Comparison of ENCODE assay signal across 8 mouse cellular contexts in genomic region chr19:7057722-7058207, GRCm38 (mm10). TPM values are rescaled to one million over a fixed set of nuclear protein-coding genes. Genes with fewer than 3 reads are reported as not detected.
DNase-seq lines count a peak whose midpoint lies in the region; ATAC-seq and TF ChIP-seq lines count a peak whose summit lies in the region.

No protein-coding gene starts in this region.

- peaks cover 9 to 22% of the 10 kb centered on the region in 2 experiments for H3K4me1 ChIP-seq in CH12.LX (ENCODE audit: control insufficient read depth in 1 of 2, insufficient read depth in 2 of 2)
- H3K4me1 ChIP-seq in heart, embryonic 15.5 days (replicated peaks), result peaks cover 37% of the 10 kb centered on the region
- peaks cover 46% of the 10 kb centered on the region for H3K4me1 ChIP-seq in liver, embryonic 13.5 days (replicated peaks)
- H3K4me1 ChIP-seq in stomach, embryonic 16.5 days (ENCODE audit: control insufficient read depth, insufficient read depth, low read length), result peaks cover 19% of the 10 kb centered on the region

- no peak for TF ChIP-seq CTCF in CH12.LX (conservative IDR thresholded peaks at IDR 0.05 in 1 of 2, IDR thresholded peaks at IDR 0.05 in 1 of 2; ENCODE audit: low read depth in 2 of 2, low read length in 2 of 2)

- peak overlapping the region; percentile 89 for H3K4me2 ChIP-seq in CH12.LX (ENCODE audit: insufficient read depth, low read depth, poor library complexity, severe bottlenecking)
- peak overlapping the region; percentile 99 for H3K4me2 ChIP-seq in heart, embryonic 15.5 days
- H3K4me2 ChIP-seq in liver, embryonic 13.5 days, result peak overlapping the region; percentile 99
- H3K4me2 ChIP-seq in stomach, embryonic 16.5 days (ENCODE audit: low read depth, low read length), result peak overlapping the region; percentile 99

- in situ Hi-C loops in CH12.LX (cut with MboI; ENCODE audit: low pct_ligation_motif_present, low pct_unique_long_range_greater_than_20kb, low sequenced_read_pairs), result loop anchor here (5.0 to 25.0 kb wide), 2 partner anchors 150 to 355 kb away; partner anchors contain the start of genes 2700081O15Rik and Otub1

- TF ChIP-seq POLR2A in CH12.LX (IDR thresholded peaks at IDR 0.05; ENCODE audit: low read depth, low read length), result peak; percentile 56; the same call in 1 of the 2 replicates

- no peak for TF ChIP-seq EP300 in CH12.LX (IDR thresholded peaks at IDR 0.05; ENCODE audit: low read length)

- no peak overlapping the region for H3K27ac ChIP-seq in CH12.LX (ENCODE audit: insufficient read depth, low read depth)
- peak overlapping the region; percentile 92 for H3K27ac ChIP-seq in heart, embryonic 15.5 days
- no peak overlapping the region for H3K27ac ChIP-seq in liver, embryonic 13.5 days
- H3K27ac ChIP-seq in stomach, embryonic 16.5 days (ENCODE audit: low read length), result peak overlapping the region; percentile 70

- dilution Hi-C loops in CH12.LX (cut with MboI; ENCODE audit: extremely low pct_ligation_motif_present, extremely low pct_unique_long_range_greater_than_20kb, low sequenced_read_pairs), result no loop called here

- no peak overlapping the region; the same call in 1 of the 2 replicates for H3K9ac ChIP-seq in CH12.LX (ENCODE audit: insufficient read depth, low read depth)
- peak overlapping the region; percentile 76 for H3K9ac ChIP-seq in heart, embryonic 15.5 days
- peak overlapping the region; percentile 77 for H3K9ac ChIP-seq in liver, embryonic 13.5 days
- H3K9ac ChIP-seq in stomach, embryonic 16.5 days (ENCODE audit: low read length), result 0 out of 2 replicates have a peak overlapping the region, but pooled peaks have one; percentile 13

- TF ChIP-seq RAD21 in CH12.LX (IDR thresholded peaks at IDR 0.05; ENCODE audit: low read depth, low read length), result no peak; the same call in 1 of the 2 replicates

- peak; percentile 80 for DNase-seq in CH12.LX (ENCODE audit: extremely low read depth)
- DNase-seq in c-Kit-negative CD71-positive TER-119-positive erythroid progenitor cells, embryonic 14.5 days (ENCODE audit: low read depth, low spot score), result peak; percentile 43
- DNase-seq in fibroblast of lung, adult 2 months (ENCODE audit: low read depth), result peak; percentile 77
- peak; percentile 91 for DNase-seq in kidney, postnatal 14 days
- peak; percentile 80 for DNase-seq in liver, embryonic 13.5 days
- DNase-seq in naive thymus-derived CD4-positive, alpha-beta T cell, adult 2 months (ENCODE audit: low read depth), result peak; percentile 72

- peak overlapping the region in 2 of 3 experiments; percentile 44 to 57 for H3K4me3 ChIP-seq in CH12.LX (replicated peaks in 1 of 3; ENCODE audit: low read depth in 2 of 3, low read length in 2 of 3, poor library complexity in 1 of 3)
- H3K4me3 ChIP-seq in heart, embryonic 15.5 days, result peak overlapping the region; percentile 74
- peak overlapping the region; percentile 72 for H3K4me3 ChIP-seq in liver, embryonic 13.5 days (replicated peaks)
- H3K4me3 ChIP-seq in stomach, embryonic 16.5 days (replicated peaks; ENCODE audit: low read length), result peak overlapping the region; percentile 69

- H3K9me3 ChIP-seq in CH12.LX (replicated peaks; ENCODE audit: low read length), result peaks cover 1% of the 10 kb centered on the region
- no peaks in the 10 kb centered on the region for H3K9me3 ChIP-seq in heart, embryonic 15.5 days (replicated peaks)
- no peaks in the 10 kb centered on the region for H3K9me3 ChIP-seq in liver, embryonic 13.5 days (replicated peaks)
- H3K9me3 ChIP-seq in stomach, embryonic 16.5 days (replicated peaks; ENCODE audit: control insufficient read depth, low read length), result no peaks in the 10 kb centered on the region

- under 1% methylated on average over 15 of the region's 15 CpGs for WGBS in heart, embryonic 15.5 days
- 1% methylated on average over 15 of the region's 15 CpGs for WGBS in liver, embryonic 13.5 days (ENCODE audit: insufficient replicate concordance)
- WGBS in stomach, embryonic 16.5 days, result 1% methylated on average over 15 of the region's 15 CpGs

- peaks cover 78% of the 10 kb centered on the region for H3K27me3 ChIP-seq in CH12.LX (replicated peaks)
- H3K27me3 ChIP-seq in heart, embryonic 15.5 days, result no peaks in the 10 kb centered on the region
- no peaks in the 10 kb centered on the region for H3K27me3 ChIP-seq in liver, embryonic 13.5 days
- no peaks in the 10 kb centered on the region for H3K27me3 ChIP-seq in stomach, embryonic 16.5 days (ENCODE audit: control insufficient read depth, insufficient read depth, low read length)

- no peaks in the 10 kb centered on the region for H3K36me3 ChIP-seq in CH12.LX (replicated peaks in 1 of 2; ENCODE audit: control insufficient read depth in 1 of 2, insufficient read depth in 1 of 2, low read length in 1 of 2)
- H3K36me3 ChIP-seq in heart, embryonic 15.5 days, result no peaks in the 10 kb centered on the region
- H3K36me3 ChIP-seq in liver, embryonic 13.5 days, result no peaks in the 10 kb centered on the region
- no peaks in the 10 kb centered on the region for H3K36me3 ChIP-seq in stomach, embryonic 16.5 days (ENCODE audit: control insufficient read depth, insufficient read depth, low read length)

- peak; percentile 85 for ATAC-seq in heart, embryonic 15.5 days (replicated peaks; ENCODE audit: insufficient number of reproducible peaks, insufficient read depth, low FRiP score, low read depth)
- peak; percentile 78 for ATAC-seq in liver, embryonic 13.5 days (ENCODE audit: low read depth)
- ATAC-seq in stomach, embryonic 16.5 days (ENCODE audit: insufficient read depth, low FRiP score), result peak; percentile 84

- H3K79me2 ChIP-seq in CH12.LX (replicated peaks; ENCODE audit: control insufficient read depth, extremely low read depth, insufficient read depth, poor library complexity, severe bottlenecking), result no peaks in the 10 kb centered on the region

TF ChIP-seq in CH12.LX, 34 proteins besides CTCF, POLR2A, EP300 and RAD21:
- TF ChIP-seq IRF4 (IDR thresholded peaks at IDR 0.05; ENCODE audit: low read depth, low read length), result no peak
- no peak for TF ChIP-seq ELF1 (IDR thresholded peaks at IDR 0.05; ENCODE audit: low read depth, low read length)
- no peak for TF ChIP-seq MEF2A (IDR thresholded peaks at IDR 0.05; ENCODE audit: borderline replicate concordance, low read depth, low read length)
- TF ChIP-seq JUND (conservative IDR thresholded peaks at IDR 0.05; ENCODE audit: low read depth, low read length), result no peak
- TF ChIP-seq RCOR1 (conservative IDR thresholded peaks at IDR 0.05; ENCODE audit: low read depth, low read length), result no peak
- TF ChIP-seq MYC (IDR thresholded peaks at IDR 0.05; ENCODE audit: low read depth, low read length), result no peak
- TF ChIP-seq MAFK (IDR thresholded peaks at IDR 0.05; ENCODE audit: insufficient replicate concordance, low read length), result no peak
- 0 out of 2 replicates have a peak, but pooled peaks have one; percentile 24 for TF ChIP-seq TBP (conservative IDR thresholded peaks at IDR 0.05; ENCODE audit: low read depth, low read length)
- no peak for TF ChIP-seq SMC3 (IDR thresholded peaks at IDR 0.05; ENCODE audit: low read depth, low read length)
- no peak for TF ChIP-seq PAX5 (IDR thresholded peaks at IDR 0.05; ENCODE audit: low read length)
- 0 out of 2 replicates have a peak, but pooled peaks have one; percentile 4 for TF ChIP-seq SIN3A (IDR thresholded peaks at IDR 0.05; ENCODE audit: low read length)

RNA-seq across cellular contexts. Expression of gene Macrod1, which starts 1.2 kb away (rescaled TPM):
- not detected in 2 replicates for total RNA-seq in CH12.LX (2012; rRNA removed)
- total RNA-seq in CH12.LX (2014; rRNA removed), result not detected in 2 replicates
- 1.00 and 1.0 TPM in 2 replicates for polyA plus RNA-seq in CH12.LX (2012; ENCODE audit: insufficient read length, low read depth)
- polyA plus RNA-seq in heart, embryonic 15.5 days (2015; fragmentation: Nextera tagmentation; extraction: Ambion mirVana), result 49.1 and 57.6 TPM in 2 replicates
- 3.0 and 3.8 TPM in 2 replicates for polyA plus RNA-seq in liver, embryonic 13.5 days (2015; fragmentation: Nextera tagmentation; extraction: Ambion mirVana)
- polyA plus RNA-seq in stomach, embryonic 16.5 days (2015; fragmentation: Nextera tagmentation; extraction: Ambion mirVana), result 10.0 and 14.0 TPM in 2 replicates

RNA-seq across cellular contexts. Expression of gene Stip1, which starts 18.0 kb away (rescaled TPM):
- total RNA-seq in CH12.LX (2012; rRNA removed) (178 and 246 TPM in 2 replicates), CH12.LX (2014; rRNA removed) (200 and 202 TPM in 2 replicates)
- 314 and 344 TPM in 2 replicates for polyA plus RNA-seq in CH12.LX (2012; ENCODE audit: insufficient read length, low read depth)
- polyA plus RNA-seq in heart, embryonic 15.5 days (2015; fragmentation: Nextera tagmentation; extraction: Ambion mirVana), result 168 and 203 TPM in 2 replicates
- polyA plus RNA-seq in liver, embryonic 13.5 days (2015; fragmentation: Nextera tagmentation; extraction: Ambion mirVana), result 158 and 201 TPM in 2 replicates
- 198 and 202 TPM in 2 replicates for polyA plus RNA-seq in stomach, embryonic 16.5 days (2015; fragmentation: Nextera tagmentation; extraction: Ambion mirVana)

RNA-seq across cellular contexts. Expression of gene Fermt3, which starts 38.5 kb away (rescaled TPM):
- total RNA-seq in CH12.LX (2012; rRNA removed) (57.4 and 58.4 TPM in 2 replicates), CH12.LX (2014; rRNA removed) (47.0 and 58.7 TPM in 2 replicates)
- 65.1 and 67.3 TPM in 2 replicates for polyA plus RNA-seq in CH12.LX (2012; ENCODE audit: insufficient read length, low read depth)
- polyA plus RNA-seq in heart, embryonic 15.5 days (2015; fragmentation: Nextera tagmentation; extraction: Ambion mirVana), result 6.5 and 18.3 TPM in 2 replicates
- 106 and 107 TPM in 2 replicates for polyA plus RNA-seq in liver, embryonic 13.5 days (2015; fragmentation: Nextera tagmentation; extraction: Ambion mirVana)
- polyA plus RNA-seq in stomach, embryonic 16.5 days (2015; fragmentation: Nextera tagmentation; extraction: Ambion mirVana), result 17.3 and 18.4 TPM in 2 replicates

RNA-seq across cellular contexts. Expression of gene Flrt1, which starts 47.8 kb away (rescaled TPM):
- total RNA-seq in CH12.LX (2012; rRNA removed) (not detected in 2 replicates), CH12.LX (2014; rRNA removed) (not detected in 2 replicates)
- not detected in 2 replicates for polyA plus RNA-seq in CH12.LX (2012; ENCODE audit: insufficient read length, low read depth)
- polyA plus RNA-seq in heart, embryonic 15.5 days (2015; fragmentation: Nextera tagmentation; extraction: Ambion mirVana), result 1.3 and 2.5 TPM in 2 replicates
- polyA plus RNA-seq in liver, embryonic 13.5 days (2015; fragmentation: Nextera tagmentation; extraction: Ambion mirVana), result 0.14 and 0.17 TPM in 2 replicates
- 3.4 and 3.6 TPM in 2 replicates for polyA plus RNA-seq in stomach, embryonic 16.5 days (2015; fragmentation: Nextera tagmentation; extraction: Ambion mirVana)

Comparison
In these comparisons a context has a peak if more than half of its experiments do, and no peak if none do; other contexts are left out.
1. H3K27ac ChIP-seq: peak in heart, embryonic 15.5 days (single experiment) and stomach, embryonic 16.5 days (single experiment); none in CH12.LX (single experiment) and liver, embryonic 13.5 days (single experiment).
2. Peak in every context shown above with its lines, with median percentiles within 50 percentile points of each other: DNase-seq, H3K4me2 ChIP-seq, H3K4me3 ChIP-seq and ATAC-seq.